Mouse (Mus musculus) heart, postnatal 0 days (tissue): Measurements from ENCODE around the gene Rbms3. TPM values are rescaled to one million over a fixed set of nuclear protein-coding genes. Genes with fewer than 3 reads are reported as not detected.

Experiments
- ATAC-seq: fragments of 200-750 bp; cut with Nextera tagmentation; 2 replicates; pipeline ENCODE4 v1.8.0; 2017; ENCODE audit warnings: low read depth, moderate number of reproducible peaks, moderate library complexity; ENCODE audit not compliant: insufficient read depth
- DNase-seq: peaks from one replicate; pipeline ENCODE4 v3.0.0-alpha.2; 2016; ENCODE audit warnings: low spot score
- H3K27ac ChIP-seq: fragments of 300-500 bp; sonication (generic); 2 replicates; pipeline ENCODE4 v1.5.1; 2014; ENCODE audit warnings: low read depth, mild to moderate bottlenecking
- H3K27me3 ChIP-seq: fragments of 300-500 bp; sonication (generic); 2 replicates; pipeline ENCODE4 v1.6.1; 2014; ENCODE audit warnings: low read length, mixed read lengths; ENCODE audit not compliant: control insufficient read depth, insufficient read depth
- H3K36me3 ChIP-seq: fragments of 300-500 bp; sonication (generic); replicated peaks from 2 replicates; pipeline ENCODE4 v1.6.1; 2014; ENCODE audit warnings: low read length, mixed read lengths; ENCODE audit not compliant: control insufficient read depth, insufficient read depth
- H3K4me1 ChIP-seq: fragments of 300-500 bp; sonication (generic); 2 replicates; pipeline ENCODE4 v1.6.1; 2014; ENCODE audit warnings: antibody characterized with exemption; ENCODE audit not compliant: control insufficient read depth, insufficient read depth
- H3K4me2 ChIP-seq: fragments of 300-500 bp; sonication (generic); 2 replicates; pipeline ENCODE4 v1.6.1; 2014; ENCODE audit warnings: low read depth, mild to moderate bottlenecking, low read length, moderate library complexity
- H3K4me3 ChIP-seq: fragments of 300-500 bp; sonication (generic); 2 replicates; pipeline ENCODE4 v1.5.1; 2014; ENCODE audit warnings: low read depth, low read length
- H3K9ac ChIP-seq: fragments of 300-500 bp; sonication (generic); replicated peaks from 2 replicates; pipeline ENCODE4 v1.6.1; 2014; ENCODE audit warnings: low read depth, low read length, mixed read lengths
- H3K9me3 ChIP-seq: fragments of 300-500 bp; sonication (generic); replicated peaks from 2 replicates; pipeline ENCODE4 v1.6.1; 2016; ENCODE audit warnings: low read length; ENCODE audit not compliant: control insufficient read depth
- CTCF ChIP-seq: IDR thresholded peaks from 2 replicates; pipeline ENCODE4 v1.5.1; 2016; ENCODE audit warnings: antibody characterized with exemption, control low read depth, low read depth
- EP300 ChIP-seq: IDR thresholded peaks from 2 replicates; pipeline ENCODE4 v1.6.1; 2016; ENCODE audit warnings: antibody characterized with exemption, low read depth
- WGBS: fragments of 180-500 bp; shearing (Covaris S2); extraction: QIAGEN DNeasy Blood & Tissue Kit; methylation state at CpG from one replicate; pipeline ENCODE4 v1.1.7; 2014; 5-methylcytosine and 5-hydroxymethylcytosine counted together
- polyA plus RNA-seq: library from polyadenylated mRNA; unstranded; fragments of >200 nt; fragmentation: Nextera tagmentation; extraction: Ambion mirVana; gene quantifications from 2 replicates; pipeline ENCODE4 v1.2.1, GENCODE M21; 2015
- total RNA-seq: library from RNA; depleted of rRNA; stranded (reverse); fragments of >200 nt; gene quantifications from 2 replicates; pipeline ENCODE4 v1.2.3, GENCODE M21; 2014; ENCODE audit warnings: low replicate concordance

Gene Rbms3
- total and polyA plus RNA-seq, 2 experiments from 2014 or later, result 18.2 to 75.3 TPM

GRCm38 (mm10) chr9:117251521-117252368 is 378.0 kb downstream of the Rbms3 start:
- H3K4me3 ChIP-seq, result peak overlapping the region; percentile 72
- ATAC-seq (peak; percentile 67), DNase-seq (peak; percentile 69)

GRCm38 (mm10) chr9:117250831-117251165 is 378.9 kb downstream of the Rbms3 start:
- Histone ChIP-seq H3K27ac (peak overlapping the region; percentile 75), H3K36me3 (no peaks in the 10 kb centered on the region), H3K9me3 (no peaks in the 10 kb centered on the region), H3K4me2 (peak overlapping the region; percentile 70), H3K27me3 (no peaks in the 10 kb centered on the region), H3K4me1 (peaks cover 22% of the 10 kb centered on the region; the same call in 1 of the 2 replicates), H3K9ac (peak overlapping the region; percentile 73), H3K4me3 (peak overlapping the region; percentile 72)
- TF ChIP-seq CTCF (no peak), EP300 (no peak)
- no peak for DNase-seq
- 13% methylated on average over 2 of the region's 2 CpGs for WGBS
- ATAC-seq, result no peak

More at GRCm38 (mm10) chr9:117251521-117252368, 378.0 kb downstream of the Rbms3 start:
- TF ChIP-seq CTCF (no peak; the same call in 1 of the 2 replicates), EP300 (no peak)
- H3K9ac ChIP-seq, result peak overlapping the region; percentile 73
- H3K9me3 ChIP-seq, result no peaks in the 10 kb centered on the region
- H3K27me3 ChIP-seq, result no peaks in the 10 kb centered on the region
- WGBS, result under 1% methylated on average over 29 of the region's 29 CpGs
- H3K36me3 ChIP-seq, result no peaks in the 10 kb centered on the region
- H3K4me2 ChIP-seq, result peak overlapping the region; percentile 70
- peak overlapping the region; percentile 75 for H3K27ac ChIP-seq
- peaks cover 22% of the 10 kb centered on the region; the same call in 1 of the 2 replicates for H3K4me1 ChIP-seq

DNA sequence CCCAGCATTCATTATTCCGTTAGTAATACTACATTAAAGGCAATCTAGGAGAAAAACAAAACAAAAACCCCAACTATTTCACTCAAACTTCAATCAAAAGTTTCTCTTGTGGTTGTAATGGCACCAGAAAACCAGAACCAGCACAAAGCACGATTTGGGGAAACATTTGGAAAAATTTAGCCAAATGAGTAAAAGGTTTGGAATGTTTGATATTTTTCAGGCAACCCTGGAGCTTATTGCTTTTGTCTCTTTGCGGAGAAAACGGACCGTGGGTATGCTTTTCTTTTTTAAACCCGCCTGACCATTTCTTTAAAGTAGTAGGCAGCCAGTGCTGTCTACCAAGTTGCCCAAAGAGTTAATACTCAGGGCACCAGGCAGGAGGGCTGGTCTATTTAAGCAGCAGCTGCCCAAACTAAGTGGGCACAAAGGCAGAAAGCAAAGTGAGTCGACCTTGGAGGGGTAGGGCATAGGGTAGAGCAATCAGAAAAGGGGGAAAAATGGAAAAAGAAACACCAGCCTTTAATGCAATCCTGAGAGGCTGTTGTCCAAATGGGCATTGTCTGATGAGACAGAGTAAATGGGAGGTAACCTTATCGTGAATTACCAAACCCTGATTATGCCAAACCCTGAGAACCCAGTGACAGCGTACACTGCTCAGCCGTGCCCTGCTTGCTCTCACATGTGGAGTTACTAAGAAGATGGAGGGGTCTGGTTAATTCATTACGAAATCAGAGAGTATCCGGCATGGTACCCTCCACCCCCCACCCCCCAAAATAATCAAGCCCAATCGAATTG is 379.5 kb downstream of the Rbms3 start:
- DNase-seq (no peak), ATAC-seq (no peak)
- Histone ChIP-seq H3K4me2 (peak overlapping the region; percentile 70), H3K4me3 (peak overlapping the region; percentile 72), H3K27ac (peak overlapping the region; percentile 75), H3K4me1 (peaks cover 22% of the 10 kb centered on the region; the same call in 1 of the 2 replicates), H3K9ac (peak overlapping the region; percentile 73), H3K36me3 (no peaks in the 10 kb centered on the region), H3K27me3 (no peaks in the 10 kb centered on the region), H3K9me3 (no peaks in the 10 kb centered on the region)
- 27% methylated on average over 13 of the region's 13 CpGs for whole genome bisulfite sequencing
- TF ChIP-seq EP300 (no peak), CTCF (no peak)

GRCm38 (mm10) chr9:117247311-117247980 is 382.3 kb downstream of the Rbms3 start:
- WGBS, result 14% methylated on average over 5 of the region's 5 CpGs
- TF ChIP-seq CTCF, result no peak
- TF ChIP-seq EP300, result no peak
- DNase-seq (no peak), ATAC-seq (peak; percentile 24; the same call in 1 of the 2 replicates)
- H3K9me3 ChIP-seq, result no peaks in the 10 kb centered on the region
- H3K4me2 ChIP-seq, result peak overlapping the region; percentile 44
- H3K4me3 ChIP-seq, result peak overlapping the region; percentile 21
- H3K9ac ChIP-seq, result no peak overlapping the region
- H3K27me3 ChIP-seq, result no peaks in the 10 kb centered on the region
- H3K27ac ChIP-seq, result peak overlapping the region; percentile 45
- peaks cover 22% of the 10 kb centered on the region; the same call in 1 of the 2 replicates for H3K4me1 ChIP-seq
- H3K36me3 ChIP-seq, result no peaks in the 10 kb centered on the region

DNA sequence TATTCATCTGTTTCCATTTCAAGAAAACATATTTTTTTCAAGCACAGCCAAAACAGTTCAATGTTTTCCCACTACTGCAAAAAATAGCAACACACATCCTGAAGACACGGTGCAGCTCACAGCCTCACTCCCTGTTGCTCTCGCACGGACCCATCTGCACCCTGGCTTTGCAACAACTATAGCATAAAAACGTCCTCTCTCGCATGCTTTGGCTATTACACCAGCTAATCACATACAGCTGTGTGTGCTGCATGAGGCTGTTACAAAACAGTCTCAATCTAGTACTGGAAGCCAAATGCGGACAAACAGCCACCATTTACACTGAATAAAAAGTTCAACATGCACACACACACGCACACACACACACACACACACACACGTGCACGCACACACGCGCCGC is 383.5 kb downstream of the Rbms3 start:
- no peaks in the 10 kb centered on the region for H3K27me3 ChIP-seq
- no peak for ATAC-seq
- 69% methylated on average over 12 of the region's 12 CpGs for WGBS
- TF ChIP-seq CTCF (no peak), EP300 (no peak)
- H3K9ac ChIP-seq, result no peak overlapping the region
- H3K9me3 ChIP-seq, result 0 out of 2 replicates have a peak, but pooled peaks cover 10% of the 10 kb centered on the region
- H3K27ac ChIP-seq, result no peak overlapping the region
- H3K36me3 ChIP-seq, result 0 out of 2 replicates have a peak, but pooled peaks cover 6% of the 10 kb centered on the region
- no peak overlapping the region for H3K4me3 ChIP-seq
- peaks cover 22% of the 10 kb centered on the region; the same call in 1 of the 2 replicates for H3K4me1 ChIP-seq
- DNase-seq, result no peak
- no peak overlapping the region for H3K4me2 ChIP-seq
